In the genomic region with DNA sequence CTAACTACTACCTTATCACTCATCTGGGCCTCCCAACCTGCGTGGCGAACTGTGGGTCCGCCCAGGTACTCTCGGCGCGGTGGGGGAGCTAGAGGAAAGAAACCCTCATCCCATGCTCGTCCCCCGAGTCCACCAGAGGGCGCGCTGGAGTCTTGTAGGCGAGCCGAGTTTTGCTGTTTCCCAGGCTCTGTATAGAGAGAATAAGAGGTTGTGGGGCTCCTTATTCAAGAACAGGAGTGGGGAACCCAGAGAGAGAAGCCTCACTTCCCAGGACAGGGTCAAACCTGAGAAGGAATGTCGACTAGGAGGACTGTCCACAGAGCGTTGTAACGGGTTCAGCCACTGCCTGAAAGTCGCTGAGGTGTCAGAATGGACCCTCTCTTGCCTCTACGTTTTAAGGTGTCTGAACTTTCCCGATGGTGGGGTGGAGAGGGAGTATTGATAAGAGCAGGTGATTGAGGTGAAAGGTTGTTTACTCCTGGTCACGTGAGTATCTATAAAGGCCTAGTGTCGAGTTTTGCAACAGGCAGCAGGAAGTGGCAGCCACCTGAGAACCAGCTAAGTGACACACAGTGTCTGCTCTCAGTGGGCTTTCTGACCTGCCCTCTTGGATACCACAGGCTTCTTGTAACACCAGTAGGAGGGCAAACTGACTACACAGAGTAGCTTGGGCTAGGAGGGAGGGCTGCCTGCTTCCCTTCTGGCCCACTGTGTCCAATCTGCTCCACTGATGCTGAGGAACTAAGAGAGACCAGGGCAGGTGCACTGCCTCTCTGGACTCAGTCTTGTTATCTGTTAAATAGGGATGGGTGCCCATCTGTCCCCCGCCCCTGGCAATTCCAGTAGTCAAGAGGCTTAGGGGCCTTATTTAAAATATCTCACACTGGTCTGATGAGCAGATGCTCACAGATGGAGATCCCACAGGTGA, we compare ENCODE assay signal across 8 mouse cellular contexts. TPM values are rescaled to one million over a fixed set of nuclear protein-coding genes. Genes with fewer than 3 reads are reported as not detected.
DNase-seq lines count a peak whose midpoint lies in the region; ATAC-seq lines count a peak whose summit lies in the region.

A gene (minus strand): TSS at position 103 of the 928 bp plus-strand sequence.

- H3K4me3 ChIP-seq in hindbrain, embryonic 11.5 days (ENCODE audit: low read depth, low read length): peak within 1 kb of the TSS; percentile 58

- WGBS in hindbrain, embryonic 11.5 days: 11% methylated on average over 21 of the region's 21 CpGs

- no peaks in the 10 kb centered on the region for H3K36me3 ChIP-seq in hindbrain, embryonic 11.5 days (ENCODE audit: control insufficient read depth, insufficient read depth, low read length)

- ATAC-seq in hindbrain, embryonic 11.5 days (ENCODE audit: low FRiP score): peak; percentile 25

- no peaks in the 10 kb centered on the region for H3K9me3 ChIP-seq in hindbrain, embryonic 11.5 days (ENCODE audit: control insufficient read depth, low read length)

- H3K27me3 ChIP-seq in hindbrain, embryonic 11.5 days (ENCODE audit: control insufficient read depth, insufficient read depth, low read length): peaks cover 14% of the 10 kb centered on the region

- peaks cover 22% of the 10 kb centered on the region for H3K4me1 ChIP-seq in hindbrain, embryonic 11.5 days (replicated peaks; ENCODE audit: control insufficient read depth, insufficient read depth, low read length)

- peak within 1 kb of the TSS; percentile 84 for H3K9ac ChIP-seq in hindbrain, embryonic 11.5 days (ENCODE audit: low read depth, low read length)

- peak; percentile 58 for DNase-seq in MEL-GATA-1-ER (ENCODE audit: extremely low read depth, low read depth)
- DNase-seq in cerebellum, adult 9-10 months: peak; percentile 92
- DNase-seq in frontal cortex, adult 2 months (ENCODE audit: extremely low spot score in 1 of 2, low spot score in 1 of 2): peak; percentile 77 to 98
- DNase-seq in hindbrain, embryonic 11.5 days (ENCODE audit: low spot score): peak; percentile 98
- DNase-seq in layer of hippocampus, postnatal 10 days (ENCODE audit: low spot score in 2 of 2): peak; percentile 97
- DNase-seq in lung, postnatal 10 days: peak; percentile 97
- DNase-seq in ovary, postnatal 36 days (ENCODE audit: low spot score): peak; percentile 91
- peak; percentile 96 for DNase-seq in thymus, postnatal 25 days

- peak within 1 kb of the TSS; percentile 90 for H3K27ac ChIP-seq in hindbrain, embryonic 11.5 days (ENCODE audit: low read depth, low read length)

- peak within 1 kb of the TSS; percentile 97 for H3K4me2 ChIP-seq in hindbrain, embryonic 11.5 days (replicated peaks; ENCODE audit: low read depth, low read length)

RNA-seq across cellular contexts. Expression of the gene that starts here (rescaled TPM):
- polyA plus RNA-seq in frontal cortex, adult 2 months (2012; rRNA removed): 4.5 and 5.8 TPM in 2 replicates
- 3.4 and 5.6 TPM in 2 replicates for polyA plus RNA-seq in hindbrain, embryonic 11.5 days (2014; fragmentation: Nextera tagmentation; extraction: Ambion mirVana)
- total RNA-seq in layer of hippocampus, postnatal 10 days (2021): 1 to 10 TPM; 2.3 to 2.8 TPM

Comparison
In these comparisons a context has a peak if more than half of its experiments do, and no peak if none do; other contexts are left out.
1. Peak in every context shown above with its lines: DNase-seq, ATAC-seq, H3K4me3 ChIP-seq and H3K27ac ChIP-seq.